Mouse (Mus musculus) MEL (cell line): Measurements from ENCODE around the gene Pde3a. TPM values are rescaled to one million over a fixed set of nuclear protein-coding genes. Genes with fewer than 3 reads are reported as not detected.

Source experiments
- DNase-seq: peaks from one replicate; pipeline ENCODE4 v3.0.0; 2011; ENCODE audit warnings: low read depth, low spot score
- H3K27ac ChIP-seq: 2 replicates; pipeline ENCODE4 v1.5.1; 2012; ENCODE audit warnings: low read depth, mild to moderate bottlenecking, control low read depth, low read length, moderate library complexity; ENCODE audit not compliant: control insufficient read depth
- H3K27me3 ChIP-seq, 2 experiments: fragments of 150-350 bp in 1 of 2; sonication (generic) in 1 of 2; 2 replicates each; pipeline ENCODE4 v1.6.1; 2012; ENCODE audit warnings: low read length in 2 of 2, mild to moderate bottlenecking in 2 of 2, improper control_type of control experiment in 1 of 2, moderate library complexity in 1 of 2; ENCODE audit not compliant: insufficient read depth in 2 of 2, control insufficient read depth in 1 of 2
- H3K36me3 ChIP-seq, 2 experiments: 2 replicates each; pipeline ENCODE4 v1.6.1; 2012 to 2014; ENCODE audit warnings: low read length in 2 of 2, improper control_type of control experiment in 1 of 2, inconsistent platforms in 1 of 2, mild to moderate bottlenecking in 1 of 2; ENCODE audit not compliant: insufficient read depth in 2 of 2, control insufficient read depth in 1 of 2
- H3K4me1 ChIP-seq, 2 experiments: fragments of 150-350 bp in 1 of 2; sonication (generic) in 1 of 2; 2 replicates each; pipeline ENCODE4 v1.6.1; 2012; ENCODE audit warnings: low read length in 2 of 2, improper control_type of control experiment in 1 of 2, mild to moderate bottlenecking in 1 of 2; ENCODE audit not compliant: insufficient read depth in 2 of 2, control insufficient read depth in 1 of 2
- H3K4me3 ChIP-seq, 2 experiments: fragments of 150-350 bp in 1 of 2; sonication (generic) in 1 of 2; 2 replicates each; pipeline ENCODE4 v1.5.1; 2012; ENCODE audit warnings: low read depth in 2 of 2, low read length in 2 of 2, mild to moderate bottlenecking in 2 of 2, moderate library complexity in 2 of 2, control low read depth in 1 of 2, improper control_type of control experiment in 1 of 2; ENCODE audit not compliant: control insufficient read depth in 1 of 2, insufficient read depth in 1 of 2
- H3K79me2 ChIP-seq: 2 replicates; pipeline ENCODE4 v1.6.1; 2012; ENCODE audit warnings: mild to moderate bottlenecking, low read length, moderate library complexity; ENCODE audit not compliant: control insufficient read depth, poor library complexity, insufficient read depth
- H3K9ac ChIP-seq: 2 replicates; pipeline ENCODE4 v1.6.1; 2012; ENCODE audit warnings: low read depth, mild to moderate bottlenecking, control low read depth, low read length, moderate library complexity; ENCODE audit not compliant: control insufficient read depth, poor library complexity, severe bottlenecking
- H3K9me3 ChIP-seq: fragments of 150-350 bp; sonication (generic); replicated peaks from 2 replicates; pipeline ENCODE4 v1.6.1; 2012; ENCODE audit warnings: mild to moderate bottlenecking, low read length, improper control_type of control experiment, moderate library complexity; ENCODE audit not compliant: insufficient read depth
- CHD1 ChIP-seq: IDR thresholded peaks from 2 replicates; pipeline ENCODE4 v1.6.1; 2012; ENCODE audit warnings: low read depth, mild to moderate bottlenecking, inconsistent platforms, low read length, improper control_type of control experiment
- CHD2 ChIP-seq: IDR thresholded peaks from 2 replicates; pipeline ENCODE4 v1.6.1; 2011; ENCODE audit warnings: low read length, improper control_type of control experiment
- CTCF ChIP-seq, 3 experiments: IDR thresholded peaks in 2 of 3; conservative IDR thresholded peaks in 1 of 3; 2 replicates each; pipeline ENCODE4 v1.5.1; 2011 to 2012; ENCODE audit warnings: low read length in 3 of 3, low read depth in 2 of 3, mild to moderate bottlenecking in 2 of 3, improper control_type of control experiment in 1 of 3, inconsistent platforms in 1 of 3, mixed read lengths in 1 of 3, moderate library complexity in 1 of 3; ENCODE audit not compliant: control insufficient read depth in 1 of 3, insufficient read depth in 1 of 3, poor library complexity in 1 of 3, severe bottlenecking in 1 of 3
- ELF1 ChIP-seq: IDR thresholded peaks from 2 replicates; pipeline ENCODE4 v1.6.1; 2014; ENCODE audit warnings: low read depth, mild to moderate bottlenecking, inconsistent platforms, low read length, improper control_type of control experiment, moderate library complexity
- GABPA ChIP-seq: IDR thresholded peaks from 2 replicates; pipeline ENCODE4 v1.6.1; 2012; ENCODE audit warnings: low read depth, mild to moderate bottlenecking, inconsistent platforms, low read length, improper control_type of control experiment, moderate library complexity
- HCFC1 ChIP-seq: IDR thresholded peaks from 2 replicates; pipeline ENCODE4 v1.6.1; 2012; ENCODE audit warnings: low read depth, mild to moderate bottlenecking, inconsistent platforms, low read length, improper control_type of control experiment, moderate library complexity
- JUND ChIP-seq: IDR thresholded peaks from 2 replicates; pipeline ENCODE4 v1.6.1; 2011; ENCODE audit warnings: low read depth, mild to moderate bottlenecking, improper control_type of control experiment, low read length
- MAFK ChIP-seq: IDR thresholded peaks from 2 replicates; pipeline ENCODE4 v1.6.1; 2011; ENCODE audit warnings: low read depth, mild to moderate bottlenecking, low read length, improper control_type of control experiment, borderline replicate concordance
- MAZ ChIP-seq: IDR thresholded peaks from 2 replicates; pipeline ENCODE4 v1.6.1; 2012; ENCODE audit warnings: low read depth, mild to moderate bottlenecking, inconsistent platforms, low read length, improper control_type of control experiment
- MEF2A ChIP-seq: IDR thresholded peaks from 2 replicates; pipeline ENCODE4 v1.6.1; 2014; ENCODE audit warnings: low read depth, mild to moderate bottlenecking, inconsistent platforms, low read length, improper control_type of control experiment; ENCODE audit not compliant: poor library complexity, insufficient replicate concordance, severe bottlenecking; ENCODE audit errors: extremely low read depth
- MXI1 ChIP-seq: IDR thresholded peaks from 2 replicates; pipeline ENCODE4 v1.6.1; 2011; ENCODE audit warnings: mild to moderate bottlenecking, low read depth, low read length, improper control_type of control experiment
- MYC ChIP-seq: IDR thresholded peaks from 2 replicates; pipeline ENCODE4 v1.6.1; 2011; ENCODE audit warnings: low read depth, mild to moderate bottlenecking, low read length, improper control_type of control experiment, moderate library complexity
- NELFE ChIP-seq: IDR thresholded peaks from 2 replicates; pipeline ENCODE4 v1.6.1; 2011; ENCODE audit warnings: low read depth, low read length, improper control_type of control experiment
- NRF1 ChIP-seq: IDR thresholded peaks from 2 replicates; pipeline ENCODE4 v1.6.1; 2014; ENCODE audit warnings: low read depth, mild to moderate bottlenecking, inconsistent platforms, low read length, improper control_type of control experiment, moderate library complexity; ENCODE audit not compliant: poor library complexity, insufficient read depth, severe bottlenecking
- POLR2AphosphoS2 ChIP-seq: IDR thresholded peaks from 2 replicates; pipeline ENCODE4 v1.6.1; 2011; ENCODE audit warnings: low read length, improper control_type of control experiment
- POLR2AphosphoS5 ChIP-seq: IDR thresholded peaks from 2 replicates; pipeline ENCODE4 v1.6.1; 2012; ENCODE audit warnings: low read depth, borderline replicate concordance, mild to moderate bottlenecking, inconsistent platforms, low read length, moderate library complexity, mixed read lengths
- SIN3A ChIP-seq: IDR thresholded peaks from 2 replicates; pipeline ENCODE4 v1.6.1; 2012; ENCODE audit warnings: low read length, improper control_type of control experiment, inconsistent platforms
- SMC3 ChIP-seq: IDR thresholded peaks from 2 replicates; pipeline ENCODE4 v1.6.1; 2011; ENCODE audit warnings: low read depth, low read length, improper control_type of control experiment
- TAL1 ChIP-seq: IDR thresholded peaks from 2 replicates; pipeline ENCODE4 v1.6.1; 2012; ENCODE audit warnings: mild to moderate bottlenecking, inconsistent platforms, low read length, moderate library complexity, mixed read lengths
- TCF12 ChIP-seq: IDR thresholded peaks from 2 replicates; pipeline ENCODE4 v1.6.1; 2014; ENCODE audit warnings: low read depth, mild to moderate bottlenecking, inconsistent platforms, low read length, improper control_type of control experiment, moderate library complexity
- UBTF ChIP-seq: IDR thresholded peaks from 2 replicates; pipeline ENCODE4 v1.6.1; 2012; ENCODE audit warnings: low read depth, mild to moderate bottlenecking, inconsistent platforms, low read length, improper control_type of control experiment, moderate library complexity, borderline replicate concordance; ENCODE audit not compliant: insufficient read depth
- ZC3H11A ChIP-seq: IDR thresholded peaks from 2 replicates; pipeline ENCODE4 v1.6.1; 2012; ENCODE audit warnings: low read depth, mild to moderate bottlenecking, inconsistent platforms, low read length, improper control_type of control experiment
- ZKSCAN1 ChIP-seq: IDR thresholded peaks from 2 replicates; pipeline ENCODE4 v1.6.1; 2012; ENCODE audit warnings: low read depth, mild to moderate bottlenecking, inconsistent platforms, low read length, improper control_type of control experiment, moderate library complexity
- polyA plus RNA-seq, 2 experiments: library from polyadenylated mRNA; stranded (reverse) in 1 of 2; unstranded in 1 of 2; fragments of >175 nt in 1 of 2; fragments of >200 nt in 1 of 2; gene quantifications; 2 replicates each; pipeline versions ENCODE4 v1.2.1 to v1.2.4; 2012; ENCODE audit warnings: low replicate concordance in 2 of 2, low read depth in 1 of 2; ENCODE audit not compliant: insufficient read length in 2 of 2, insufficient read depth in 1 of 2, missing spikeins in 1 of 2
- total RNA-seq: library from RNA; depleted of rRNA; stranded (reverse); fragments of 300-350 nt; gene quantifications from 2 replicates; pipeline ENCODE4 v1.2.3, GENCODE M21; 2012

Pde3a gene
- total and polyA plus RNA-seq, 3 experiments, result not detected

DNA sequence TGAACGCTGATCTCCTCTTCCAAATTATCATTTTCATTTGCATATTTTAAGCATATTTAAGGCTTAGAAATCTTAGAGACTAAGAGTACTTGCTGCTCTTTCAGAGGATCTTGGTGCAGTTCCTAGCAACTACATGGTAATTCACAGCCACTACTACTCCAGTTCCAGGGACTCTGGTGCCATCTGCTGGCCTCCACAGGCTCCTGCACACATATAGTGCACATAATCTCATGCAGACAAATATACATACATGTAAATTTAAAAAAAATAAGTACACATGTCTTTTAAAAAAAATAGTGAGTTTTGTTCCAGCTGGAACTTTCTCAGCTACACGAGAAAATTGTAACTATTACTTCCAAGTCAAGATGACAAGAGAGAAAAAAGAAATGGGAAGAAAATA, 221.2 kb downstream of the Pde3a start:
- DNase-seq, result peak; percentile 6
- H3K36me3 ChIP-seq, result no peaks in the 10 kb centered on the region
- H3K27ac ChIP-seq, result no peak overlapping the region
- H3K9ac ChIP-seq, result no peak overlapping the region
- TF ChIP-seq CTCF (IDR thresholded peaks at IDR 0.05 in 2 of 3, conservative IDR thresholded peaks at IDR 0.05 in 1 of 3; ENCODE audit: control insufficient read depth in 1 of 3, insufficient read depth in 1 of 3, low read depth in 2 of 3, low read length in 3 of 3, poor library complexity in 1 of 3, severe bottlenecking in 1 of 3) (peak in 2 of 3 experiments; percentile 9 to 13; a peak in 1 of 6 replicates), NRF1 (no peak)
- no peaks in the 10 kb centered on the region for H3K27me3 ChIP-seq
- H3K4me1 ChIP-seq, result no peaks in the 10 kb centered on the region
- H3K4me3 ChIP-seq, result no peak overlapping the region
- no peaks in the 10 kb centered on the region for H3K9me3 ChIP-seq
- no peaks in the 10 kb centered on the region for H3K79me2 ChIP-seq

DNA sequence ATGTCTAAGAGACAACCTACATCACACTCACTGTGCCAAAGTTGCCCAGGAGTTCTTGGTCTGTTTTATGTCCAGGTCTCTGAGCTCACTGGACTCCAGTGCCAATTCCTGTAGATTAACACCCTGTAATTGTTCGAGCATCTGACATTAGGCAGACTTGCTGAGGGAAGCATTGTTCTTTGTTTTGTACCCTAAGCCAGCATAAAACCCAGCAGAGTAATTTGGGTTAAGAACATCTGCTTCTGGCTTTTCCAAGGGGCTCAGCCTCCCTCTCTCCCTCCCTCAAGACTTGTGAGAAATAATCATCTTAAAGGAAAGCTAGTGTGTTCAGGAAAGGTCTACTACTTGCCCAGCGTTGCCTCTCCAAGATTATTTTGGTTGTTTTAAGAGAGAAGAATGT, 225.2 kb downstream of the Pde3a start:
- Histone ChIP-seq H3K9me3 (no peaks in the 10 kb centered on the region), H3K27ac (no peak overlapping the region), H3K27me3 (no peaks in the 10 kb centered on the region), H3K36me3 (no peaks in the 10 kb centered on the region), H3K79me2 (no peaks in the 10 kb centered on the region), H3K4me1 (no peaks in the 10 kb centered on the region), H3K4me3 (no peak overlapping the region), H3K9ac (no peak overlapping the region)
- TF ChIP-seq POLR2AphosphoS2, result no peak
- TF ChIP-seq MYC, result no peak
- no peak for TF ChIP-seq MXI1
- TF ChIP-seq TCF12, result no peak
- no peak for TF ChIP-seq JUND
- DNase-seq, result no peak

DNA sequence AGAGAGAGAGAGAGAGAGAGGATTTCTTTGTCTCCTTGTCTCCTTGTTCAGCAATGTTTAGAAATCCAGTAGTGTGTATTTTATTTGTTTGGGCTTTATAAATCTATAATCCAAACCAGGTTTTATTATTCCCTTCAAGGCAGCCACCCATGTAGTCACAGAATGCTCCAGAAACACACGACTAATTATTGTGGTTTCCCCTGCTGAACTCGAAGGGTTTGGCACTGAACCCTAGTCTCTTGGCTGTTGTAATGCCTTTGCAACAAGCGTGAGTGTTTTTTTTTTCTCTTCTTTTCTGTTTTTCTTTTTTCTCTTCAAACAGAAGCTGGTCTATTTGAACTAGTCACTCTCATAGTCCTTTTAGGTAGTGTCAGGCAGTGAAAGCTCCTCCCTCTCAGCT, 225.6 kb downstream of the Pde3a start:
- no peaks in the 10 kb centered on the region for H3K9me3 ChIP-seq
- H3K4me1 ChIP-seq, result no peaks in the 10 kb centered on the region
- H3K27ac ChIP-seq, result no peak overlapping the region
- TF ChIP-seq ELF1 (no peak), NELFE (no peak), ZKSCAN1 (no peak), CHD1 (no peak), SMC3 (no peak), UBTF (no peak), GABPA (no peak), SIN3A (no peak), MAZ (no peak), ZC3H11A (no peak), POLR2AphosphoS5 (no peak), MEF2A (no peak), MAFK (no peak), MXI1 (no peak), MYC (no peak), TAL1 (no peak), CHD2 (no peak), HCFC1 (no peak), JUND (no peak), CTCF (IDR thresholded peaks at IDR 0.05 in 2 of 3, conservative IDR thresholded peaks at IDR 0.05 in 1 of 3; ENCODE audit: control insufficient read depth in 1 of 3, insufficient read depth in 1 of 3, low read depth in 2 of 3, low read length in 3 of 3, poor library complexity in 1 of 3, severe bottlenecking in 1 of 3) (no peak)
- H3K79me2 ChIP-seq, result no peaks in the 10 kb centered on the region
- no peak overlapping the region for H3K4me3 ChIP-seq
- DNase-seq, result no peak
- no peak overlapping the region for H3K9ac ChIP-seq
- H3K36me3 ChIP-seq, result no peaks in the 10 kb centered on the region
- H3K27me3 ChIP-seq, result no peaks in the 10 kb centered on the region
